Mouse (Mus musculus) right cerebral cortex, postnatal 14 days (tissue): ENCODE data around the gene Cyp2w1.
"Not testable (repeated sequence)": the region's sequence is repeated elsewhere in the genome, so short reads cannot be mapped to it uniquely, and the experiment has no call there.

Source experiments
- DNase-seq: peaks from one replicate; pipeline ENCODE4 v3.0.0; 2022

The Cyp2w1 gene

GRCm38 (mm10) chr5:139387329-139388194 lies 35.1 kb downstream of the Cyp2w1 start:
- DNase-seq = peak; percentile 52

GRCm38 (mm10) chr5:139388195-139388570 lies 35.8 kb downstream of the Cyp2w1 start:
- no peak for DNase-seq

- no peak for DNase-seq
These were observed 36.6 kb downstream of the Cyp2w1 start for GRCm38 (mm10) chr5:139388694-139389675.

- DNase-seq = peak; percentile 43
These were observed 37.3 kb downstream of the Cyp2w1 start for GRCm38 (mm10) chr5:139389676-139390061.

- DNase-seq = not testable (repeated sequence)
These were observed 38.1 kb downstream of the Cyp2w1 start for GRCm38 (mm10) chr5:139390324-139391119.

- no peak for DNase-seq
These were observed 39.0 kb downstream of the Cyp2w1 start for GRCm38 (mm10) chr5:139391309-139391990.

- DNase-seq = no peak
These were observed 40.1 kb downstream of the Cyp2w1 start for GRCm38 (mm10) chr5:139392219-139393196.

- DNase-seq = no peak
These were observed 40.8 kb downstream of the Cyp2w1 start for GRCm38 (mm10) chr5:139393197-139393588.

- no peak for DNase-seq
These were observed 42.0 kb downstream of the Cyp2w1 start for GRCm38 (mm10) chr5:139394399-139394798.

GRCm38 (mm10) chr5:139395528-139395927 lies 43.1 kb downstream of the Cyp2w1 start:
- no peak for DNase-seq

GRCm38 (mm10) chr5:139397359-139397916 lies 45.0 kb downstream of the Cyp2w1 start:
- no peak for DNase-seq

GRCm38 (mm10) chr5:139397959-139398753 lies 45.7 kb downstream of the Cyp2w1 start:
- peak; percentile 92 for DNase-seq

- DNase-seq = no peak
These were observed 46.4 kb downstream of the Cyp2w1 start for GRCm38 (mm10) chr5:139398786-139399185.

GRCm38 (mm10) chr5:139399991-139400390 lies 47.6 kb downstream of the Cyp2w1 start:
- DNase-seq = no peak

GRCm38 (mm10) chr5:139402106-139402505 lies 49.7 kb downstream of the Cyp2w1 start:
- no peak for DNase-seq

GRCm38 (mm10) chr5:139403692-139404260 lies 51.4 kb downstream of the Cyp2w1 start:
- DNase-seq = no peak

- no peak for DNase-seq
These were observed 52.5 kb downstream of the Cyp2w1 start, which contains the start of gene C130050O18Rik for GRCm38 (mm10) chr5:139404801-139405401. Gene C130050O18Rik (plus strand): TSS chr5:139405280.

- DNase-seq = no peak
These were observed 53.1 kb downstream of the Cyp2w1 start for GRCm38 (mm10) chr5:139405478-139405877.

GRCm38 (mm10) chr5:139405953-139406352 lies 53.5 kb downstream of the Cyp2w1 start:
- DNase-seq = no peak
